8 mouse cellular contexts compared by ENCODE assay signal in the genomic region with DNA sequence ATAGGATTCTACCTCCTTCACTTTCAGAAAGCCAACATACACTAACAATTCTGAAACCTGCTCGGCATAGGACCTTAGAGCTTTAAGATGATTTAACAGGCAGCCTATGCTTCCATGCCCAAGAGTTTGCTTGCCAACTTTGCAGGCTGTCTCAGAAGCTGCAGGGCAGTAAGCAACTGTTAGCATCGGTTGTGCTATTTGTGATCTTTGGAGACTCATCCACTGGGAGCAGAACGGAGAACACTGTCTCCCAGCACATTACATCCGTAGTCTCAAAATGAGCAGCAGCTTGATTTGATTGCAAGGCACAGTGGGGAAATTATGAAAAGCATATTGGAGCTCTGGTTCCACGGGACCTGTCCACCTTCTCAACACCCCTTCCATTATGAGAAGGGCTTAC.
"Had no signal": no experiment of that assay in that cellular context is flagged by ENCODE, and none has a peak within 500 bp of the region (broad histone marks: within the 10 kb centered on the region; RNA-seq: fewer than 3 reads in every experiment).

No protein-coding gene starts in this region.

- DNase-seq: kidney, adult 2 months; kidney, postnatal 14 days; liver; liver, embryonic 13.5 days; liver, postnatal 0 days; lung, postnatal 14 days; thymus, adult 18-20 months; thymus, postnatal 14 days had no signal
